Mouse (Mus musculus): Measurements from ENCODE around the gene Med29.

DNA sequence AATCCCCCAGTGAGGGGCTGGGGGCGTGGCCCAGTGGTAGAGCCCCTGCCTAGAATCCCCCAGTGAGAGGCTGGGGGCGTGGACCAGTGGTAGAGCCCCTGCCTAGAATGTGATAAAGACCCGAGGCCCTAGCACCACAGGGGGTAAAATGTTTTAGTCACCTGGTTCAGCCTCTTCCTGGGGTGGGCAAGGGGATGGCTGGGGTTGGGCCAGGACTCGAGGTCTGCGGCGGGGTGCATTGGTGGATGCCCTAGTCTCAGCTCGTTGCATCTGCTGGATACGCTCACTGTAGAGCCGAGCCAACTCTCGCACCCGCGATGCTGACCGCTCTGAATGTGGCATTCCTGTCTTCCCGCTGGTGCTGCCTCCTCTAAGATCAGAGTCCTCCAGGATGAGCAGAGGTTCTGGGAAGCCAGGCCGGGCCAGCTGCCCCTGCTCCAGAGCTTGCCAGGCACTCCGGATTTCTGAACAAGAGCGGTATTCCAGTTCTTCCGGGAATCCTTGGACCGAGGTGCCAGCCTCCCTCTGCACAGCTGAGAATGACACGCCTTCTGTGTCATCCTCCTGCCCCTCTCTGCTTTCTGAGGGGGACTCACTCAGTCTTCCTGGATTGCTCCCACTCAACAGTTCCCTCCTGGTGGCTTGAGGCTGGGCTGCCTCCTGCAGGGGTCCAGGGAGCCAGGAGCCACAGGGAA, 30.7 kb downstream of the Med29 start:
- no peak for TF ChIP-seq ZNF384 (IDR thresholded peaks at IDR 0.05; ENCODE audit: low read depth, low read length)
- no peak for TF ChIP-seq CHD2 (IDR thresholded peaks at IDR 0.05; ENCODE audit: low read depth, low read length)
- TF ChIP-seq ZC3H11A (IDR thresholded peaks at IDR 0.05; ENCODE audit: borderline replicate concordance, low read depth, low read length) = no peak
- no peak for TF ChIP-seq HCFC1 (IDR thresholded peaks at IDR 0.05; ENCODE audit: borderline replicate concordance, insufficient read depth, low read length)

All from ES-E14 (cell line).